Mouse (Mus musculus) cerebellum, adult 2 months (tissue): ENCODE results near the gene Fry.

ENCODE experiments used
- CTCF ChIP-seq: fragments of 200-500 bp; IDR thresholded peaks from 2 replicates; pipeline ENCODE4 v1.5.1; 2011; ENCODE audit warnings: low read depth, mild to moderate bottlenecking, control low read depth, low read length, moderate library complexity, borderline replicate concordance; ENCODE audit not compliant: insufficient read depth
- POLR2A ChIP-seq: fragments of 200-500 bp; IDR thresholded peaks from 2 replicates; pipeline ENCODE4 v1.6.1; 2011; ENCODE audit warnings: low read length, control low read depth, borderline replicate concordance; ENCODE audit not compliant: insufficient read depth

GRCm38 (mm10) chr5:150149725-150150124 lies 31.3 kb downstream of the Fry start:
- TF ChIP-seq CTCF (no peak), POLR2A (no peak)
